Mouse (Mus musculus) CH12.LX (cell line): ENCODE data around the gene Cdh23.

Source experiments
- CTCF ChIP-seq, 2 experiments: IDR thresholded peaks in 1 of 2; conservative IDR thresholded peaks in 1 of 2; 2 replicates each; pipeline ENCODE4 v1.5.1; 2011 to 2012; ENCODE audit warnings: low read depth in 2 of 2, low read length in 2 of 2, improper control_type of control experiment in 1 of 2, inconsistent platforms in 1 of 2, mild to moderate bottlenecking in 1 of 2, moderate library complexity in 1 of 2
- EP300 ChIP-seq: IDR thresholded peaks from 2 replicates; pipeline ENCODE4 v1.6.1; 2011; ENCODE audit warnings: low read length, improper control_type of control experiment
- MAFK ChIP-seq: IDR thresholded peaks from 2 replicates; pipeline ENCODE4 v1.6.1; 2011; ENCODE audit warnings: low read length, improper control_type of control experiment; ENCODE audit not compliant: insufficient replicate concordance
- MAX ChIP-seq: IDR thresholded peaks from 2 replicates; pipeline ENCODE4 v1.6.1; 2011; ENCODE audit warnings: low read length, improper control_type of control experiment
- PAX5 ChIP-seq: IDR thresholded peaks from 2 replicates; pipeline ENCODE4 v1.6.1; 2012; ENCODE audit warnings: low read length, inconsistent platforms, mixed read lengths
- POLR2A ChIP-seq: IDR thresholded peaks from 2 replicates; pipeline ENCODE4 v1.6.1; 2011; ENCODE audit warnings: low read depth, mild to moderate bottlenecking, improper control_type of control experiment, low read length
- UBTF ChIP-seq: IDR thresholded peaks from 2 replicates; pipeline ENCODE4 v1.6.1; 2012; ENCODE audit warnings: low read depth, mild to moderate bottlenecking, inconsistent platforms, low read length, improper control_type of control experiment, moderate library complexity

- TF ChIP-seq PAX5: no peak
- no peak for TF ChIP-seq MAX
- no peak for TF ChIP-seq EP300
- TF ChIP-seq POLR2A: no peak
- TF ChIP-seq MAFK: no peak
- TF ChIP-seq CTCF (conservative IDR thresholded peaks at IDR 0.05 in 1 of 2, IDR thresholded peaks at IDR 0.05 in 1 of 2; ENCODE audit: low read depth in 2 of 2, low read length in 2 of 2): no peak
- TF ChIP-seq UBTF: no peak
These were observed 103.3 kb downstream of the Cdh23 start for GRCm38 (mm10) chr10:60592881-60593575.
